In the genomic region with DNA sequence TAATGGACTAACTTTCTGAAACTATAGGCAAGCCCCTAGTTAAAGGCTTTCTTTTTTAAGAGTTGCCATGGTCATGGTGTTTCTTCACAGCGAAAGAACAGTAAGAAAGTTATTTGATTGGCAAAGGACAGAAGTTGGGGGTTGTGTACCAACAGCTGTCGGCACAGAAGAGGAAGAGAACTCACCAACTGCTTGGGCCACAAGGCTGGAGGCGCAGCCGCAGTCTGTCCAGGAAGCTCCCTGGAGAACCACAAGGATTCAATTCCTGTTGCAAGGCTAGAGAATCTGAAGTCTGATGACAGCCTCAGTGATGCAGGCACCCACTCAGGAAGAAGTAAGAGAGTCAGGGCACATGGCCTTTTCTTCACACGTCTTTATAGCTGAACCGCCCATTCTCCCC, we compare ENCODE assay signal across 12 mouse cellular contexts. TPM values are rescaled to one million over a fixed set of nuclear protein-coding genes. Genes with fewer than 3 reads are reported as not detected.
DNase-seq lines count a peak whose midpoint lies in the region; ATAC-seq and TF ChIP-seq lines count a peak whose summit lies in the region.
"Had no signal": no experiment of that assay in that cellular context is flagged by ENCODE, and none has a peak within 500 bp of the region (broad histone marks: within the 10 kb centered on the region; RNA-seq: fewer than 3 reads in every experiment).

No protein-coding gene starts in this region.

- WGBS in heart, embryonic 12.5 days: 58% methylated on average over 6 of the region's 6 CpGs
- WGBS in midbrain, embryonic 11.5 days: 85% methylated on average over 6 of the region's 6 CpGs

- intact Hi-C loops in left cerebral cortex, adult 2 months (cut with DNase I): no loop called here

- no peak for TF ChIP-seq POLR2A in bone marrow macrophage, adult 2 months (IDR thresholded peaks at IDR 0.05; ENCODE audit: borderline replicate concordance, low read depth, low read length)

- no peaks in the 10 kb centered on the region for H3K36me3 ChIP-seq in heart, embryonic 12.5 days
- H3K36me3 ChIP-seq in midbrain, embryonic 11.5 days (ENCODE audit: control insufficient read depth, insufficient read depth, low read length): no peaks in the 10 kb centered on the region
- H3K36me3 ChIP-seq: heart, embryonic 13.5 days had no signal

- H3K4me1 ChIP-seq in heart, embryonic 12.5 days (replicated peaks): no peaks in the 10 kb centered on the region
- peaks cover 29% of the 10 kb centered on the region for H3K4me1 ChIP-seq in bone marrow macrophage, adult 2 months (ENCODE audit: control insufficient read depth, insufficient read depth, low read length)
- H3K4me1 ChIP-seq in midbrain, embryonic 11.5 days (ENCODE audit: control insufficient read depth, insufficient read depth, low read length): no peaks in the 10 kb centered on the region
- H3K4me1 ChIP-seq: heart, embryonic 13.5 days had no signal

- no peak overlapping the region for H3K4me3 ChIP-seq in heart, embryonic 12.5 days
- H3K4me3 ChIP-seq in bone marrow macrophage, adult 2 months (ENCODE audit: insufficient read depth, low read length): peak overlapping the region; percentile 25; the same call in 1 of the 2 replicates
- no peak overlapping the region for H3K4me3 ChIP-seq in midbrain, embryonic 11.5 days (ENCODE audit: low read depth, low read length)
- H3K4me3 ChIP-seq in left cerebral cortex, adult 2 months: no peak overlapping the region
- H3K4me3 ChIP-seq: heart, embryonic 13.5 days had no signal

- H3K27me3 ChIP-seq in heart, embryonic 12.5 days (replicated peaks): no peaks in the 10 kb centered on the region
- no peaks in the 10 kb centered on the region for H3K27me3 ChIP-seq in midbrain, embryonic 11.5 days (ENCODE audit: control insufficient read depth, insufficient read depth, low read length)
- H3K27me3 ChIP-seq: heart, embryonic 13.5 days had no signal

- no peak overlapping the region for H3K9ac ChIP-seq in heart, embryonic 12.5 days
- no peak overlapping the region for H3K9ac ChIP-seq in midbrain, embryonic 11.5 days (ENCODE audit: low read length)
- H3K9ac ChIP-seq: heart, embryonic 13.5 days; lung, embryonic 14.5 days had no signal

- no peak for ATAC-seq in heart, embryonic 12.5 days (ENCODE audit: insufficient number of reproducible peaks, low FRiP score)
- ATAC-seq in megakaryocyte, adult 5-6 weeks (ENCODE audit: poor library complexity, severe bottlenecking): peak; percentile 99
- ATAC-seq in midbrain, embryonic 11.5 days (ENCODE audit: low FRiP score): no peak

- no peaks in the 10 kb centered on the region for H3K9me3 ChIP-seq in heart, embryonic 12.5 days (replicated peaks)
- no peaks in the 10 kb centered on the region for H3K9me3 ChIP-seq in midbrain, embryonic 11.5 days (ENCODE audit: control insufficient read depth, low read length)
- H3K9me3 ChIP-seq: heart, embryonic 13.5 days had no signal

- DNase-seq in heart, adult 8-10 months (ENCODE audit: low spot score): peak; percentile 19
- DNase-seq in heart, postnatal 4 days: peak; percentile 7
- DNase-seq in midbrain, embryonic 11.5 days (ENCODE audit: low spot score, missing footprints): no peak
- DNase-seq in left cerebral cortex, adult 2 months (ENCODE audit: extremely low spot score in 1 of 2, low spot score in 2 of 2): no peak
- DNase-seq in adrenal gland, postnatal 14 days: no peak
- DNase-seq: kidney, postnatal 14 days; lung, embryonic 14.5 days; thymus, postnatal 4 days had no signal

- no peak overlapping the region for H3K27ac ChIP-seq in heart, embryonic 12.5 days (ENCODE audit: poor library complexity, severe bottlenecking)
- H3K27ac ChIP-seq in bone marrow macrophage, adult 2 months (ENCODE audit: insufficient read depth, low read depth, low read length): peak overlapping the region; percentile 91
- H3K27ac ChIP-seq in midbrain, embryonic 11.5 days (ENCODE audit: low read depth, low read length): no peak overlapping the region
- H3K27ac ChIP-seq in left cerebral cortex, adult 2 months: no peak overlapping the region
- H3K27ac ChIP-seq: heart, embryonic 13.5 days had no signal

- H3K4me2 ChIP-seq in heart, embryonic 12.5 days: no peak overlapping the region
- H3K4me2 ChIP-seq in midbrain, embryonic 11.5 days: no peak overlapping the region
- H3K4me2 ChIP-seq: heart, embryonic 13.5 days; lung, embryonic 14.5 days had no signal

- TF ChIP-seq CTCF in bone marrow macrophage, adult 2 months (IDR thresholded peaks at IDR 0.05; ENCODE audit: low read depth, low read length): no peak
- TF ChIP-seq CTCF in left cerebral cortex, adult 2 months (IDR thresholded peaks at IDR 0.05): no peak

RNA-seq across cellular contexts. Expression of gene Abi1, which starts 12.5 kb away (rescaled TPM):
- total RNA-seq in heart, adult 8-10 months (2022): 10 to 100 TPM; 21.1 to 21.9 (median 21.5) TPM
- 33.9 and 37.0 TPM in 2 replicates for polyA plus RNA-seq in heart, embryonic 12.5 days (2016; fragmentation: Nextera tagmentation; extraction: Ambion mirVana)
- 244 and 268 TPM in 2 replicates for polyA plus RNA-seq in bone marrow macrophage, adult 2 months (2012; ENCODE audit: insufficient read depth, insufficient read length, missing spikeins)
- total RNA-seq in heart, postnatal 4 days (2021): 10 to 100 TPM; 34.3 to 34.9 TPM
- total RNA-seq in megakaryocyte, adult 5-6 weeks (2015): 144 TPM in 2 replicates
- total RNA-seq in megakaryocyte, adult 5-6 weeks (2017): 185 and 235 TPM in 2 replicates
- 40.6 and 47.3 TPM in 2 replicates for polyA plus RNA-seq in midbrain, embryonic 11.5 days (2014; fragmentation: Nextera tagmentation; extraction: Ambion mirVana)
- 100 to 1,000 TPM; 136 to 139 TPM for total RNA-seq in left cerebral cortex, adult 2 months (2021)
- total RNA-seq in adrenal gland, postnatal 14 days (2021): 66.9 and 67.6 TPM in 2 replicates

RNA-seq across cellular contexts. Expression of gene Acbd5, which starts 15.4 kb away (rescaled TPM):
- 10 to 100 TPM; 23.9 to 26.8 (median 25.4) TPM for total RNA-seq in heart, adult 8-10 months (2022)
- 32.7 and 33.7 TPM in 2 replicates for polyA plus RNA-seq in heart, embryonic 12.5 days (2016; fragmentation: Nextera tagmentation; extraction: Ambion mirVana)
- polyA plus RNA-seq in bone marrow macrophage, adult 2 months (2012; ENCODE audit: insufficient read depth, insufficient read length, missing spikeins): 69.1 and 71.5 TPM in 2 replicates
- 10 to 100 TPM; 24.0 to 27.1 TPM for total RNA-seq in heart, postnatal 4 days (2021)
- 28.8 and 31.7 TPM in 2 replicates for total RNA-seq in megakaryocyte, adult 5-6 weeks (2015)
- 47.4 and 48.7 TPM in 2 replicates for total RNA-seq in megakaryocyte, adult 5-6 weeks (2017)
- 42.2 and 45.7 TPM in 2 replicates for polyA plus RNA-seq in midbrain, embryonic 11.5 days (2014; fragmentation: Nextera tagmentation; extraction: Ambion mirVana)
- total RNA-seq in left cerebral cortex, adult 2 months (2021): 10 to 100 TPM; 85.6 to 86.4 TPM
- 66.1 and 75.1 TPM in 2 replicates for total RNA-seq in adrenal gland, postnatal 14 days (2021)

Comparison
In these comparisons a context has a peak if more than half of its experiments do, and no peak if none do; other contexts are left out.
1. DNase-seq: peak in heart, adult 8-10 months (single experiment) and heart, postnatal 4 days (single experiment); none in midbrain, embryonic 11.5 days (single experiment), left cerebral cortex, adult 2 months (0 of 2) and adrenal gland, postnatal 14 days (single experiment).